Mouse (Mus musculus) kidney, embryonic 15.5 days (tissue): Measurements from ENCODE around the gene Ganc. TPM values are rescaled to one million over a fixed set of nuclear protein-coding genes. Genes with fewer than 3 reads are reported as not detected.

Source experiments
- ATAC-seq: fragments of 200-750 bp; cut with Nextera tagmentation; replicated peaks from 2 replicates; pipeline ENCODE4 v1.8.0; 2017; ENCODE audit warnings: moderate TSS enrichment; ENCODE audit not compliant: low FRiP score
- H3K27ac ChIP-seq: fragments of 300-500 bp; sonication (generic); 2 replicates; pipeline ENCODE4 v1.5.1; 2015; ENCODE audit warnings: mild to moderate bottlenecking, inconsistent platforms
- H3K27me3 ChIP-seq: fragments of 300-500 bp; sonication (generic); 2 replicates; pipeline ENCODE4 v1.6.1; 2015; ENCODE audit warnings: inconsistent platforms
- H3K36me3 ChIP-seq: fragments of 300-500 bp; sonication (generic); 2 replicates; pipeline ENCODE4 v1.6.1; 2015; ENCODE audit warnings: inconsistent platforms
- H3K4me1 ChIP-seq: fragments of 300-500 bp; sonication (generic); 2 replicates; pipeline ENCODE4 v1.6.1; 2015; ENCODE audit warnings: inconsistent platforms
- H3K4me2 ChIP-seq: fragments of 300-500 bp; sonication (generic); 2 replicates; pipeline ENCODE4 v1.6.1; 2015; ENCODE audit warnings: moderate library complexity, mild to moderate bottlenecking, inconsistent platforms
- H3K4me3 ChIP-seq: fragments of 300-500 bp; sonication (generic); replicated peaks from 2 replicates; pipeline ENCODE4 v1.5.1; 2015; ENCODE audit warnings: mild to moderate bottlenecking, inconsistent platforms
- H3K9ac ChIP-seq: fragments of 300-500 bp; sonication (generic); 2 replicates; pipeline ENCODE4 v1.6.1; 2015; ENCODE audit warnings: mild to moderate bottlenecking, inconsistent platforms
- H3K9me3 ChIP-seq: fragments of 300-500 bp; sonication (generic); replicated peaks from 2 replicates; pipeline ENCODE4 v1.6.1; 2016; ENCODE audit warnings: inconsistent platforms
- WGBS: fragments of 180-500 bp; shearing (Covaris S2); methylation state at CpG from one replicate; pipeline ENCODE4 v1.1.7; 2015; ENCODE audit warnings: mixed read lengths; 5-methylcytosine and 5-hydroxymethylcytosine counted together
- polyA plus RNA-seq: library from polyadenylated mRNA; unstranded; fragments of >200 nt; fragmentation: Nextera tagmentation; extraction: Ambion mirVana; gene quantifications from 2 replicates; pipeline ENCODE4 v1.2.1, GENCODE M21; 2015

The Ganc gene
- polyA plus RNA-seq, 1 experiment from 2014 or later = 10.7 TPM

GRCm38 (mm10) chr2:120454987-120455386, 51.3 kb downstream of the Ganc start:
- no peak for ATAC-seq
- Histone ChIP-seq H3K9me3 (no peaks in the 10 kb centered on the region), H3K4me2 (no peak overlapping the region), H3K4me1 (no peaks in the 10 kb centered on the region), H3K36me3 (no peaks in the 10 kb centered on the region), H3K27ac (no peak overlapping the region), H3K4me3 (no peak overlapping the region), H3K9ac (no peak overlapping the region), H3K27me3 (no peaks in the 10 kb centered on the region)
- WGBS = 74% methylated on average over 2 of the region's 2 CpGs

DNA sequence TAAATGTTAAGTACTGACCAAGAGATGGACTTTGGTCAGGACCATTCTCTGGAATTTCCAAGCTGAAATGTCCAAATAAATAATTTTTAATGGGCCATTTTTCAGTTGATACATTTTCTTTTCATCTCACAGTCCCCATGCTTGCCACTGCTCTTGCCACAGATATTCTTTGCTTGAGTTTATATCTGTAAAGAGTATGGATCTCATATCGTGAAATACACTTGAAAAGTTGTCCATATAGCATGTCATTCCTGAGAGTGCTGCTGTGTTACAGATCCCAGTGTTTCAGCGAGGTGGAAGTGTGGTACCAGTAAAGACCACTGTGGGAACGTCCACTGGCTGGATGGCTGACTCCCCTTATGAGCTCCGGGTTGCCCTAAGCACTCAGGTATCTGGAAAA, 52.0 kb downstream of the Ganc start, which contains the start of gene Capn3:
Gene Capn3, plus strand, starts transcription at position 301 of the 400 bp plus-strand sequence.
- WGBS = 69% methylated on average over 4 of the region's 4 CpGs
- Histone ChIP-seq H3K36me3 (no peaks in the 10 kb centered on the region), H3K27ac (no peak within 1 kb of the TSS), H3K4me3 (no peak within 1 kb of the TSS), H3K4me1 (no peaks in the 10 kb centered on the region), H3K4me2 (no peak within 1 kb of the TSS), H3K27me3 (no peaks in the 10 kb centered on the region), H3K9ac (no peak within 1 kb of the TSS), H3K9me3 (no peaks in the 10 kb centered on the region)
- ATAC-seq = no peak

DNA sequence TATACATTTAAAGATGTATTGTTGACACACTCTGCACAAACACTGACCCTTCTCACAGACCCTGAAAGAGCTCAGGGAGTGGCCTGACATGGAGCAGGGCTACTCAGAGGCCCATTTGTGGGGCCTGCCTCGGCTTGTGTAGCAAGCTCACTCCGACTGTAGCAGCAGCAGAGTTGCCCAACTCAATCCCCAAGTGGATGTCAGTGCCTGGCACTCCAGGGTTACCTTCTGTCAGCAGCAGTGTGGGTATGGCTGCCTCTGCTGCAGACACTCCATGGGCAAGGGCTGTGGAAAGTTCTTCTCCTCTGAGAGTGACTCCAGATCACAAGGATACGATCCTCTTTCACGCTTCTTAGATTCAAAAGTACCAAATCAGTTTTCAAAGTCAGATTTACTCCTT, 56.5 kb downstream of the Ganc start:
- WGBS = 84% methylated on average over 4 of the region's 4 CpGs
- ATAC-seq = no peak
- no peaks in the 10 kb centered on the region for H3K4me1 ChIP-seq

GRCm38 (mm10) chr2:120463328-120463727, 59.6 kb downstream of the Ganc start:
- Histone ChIP-seq H3K36me3 (no peaks in the 10 kb centered on the region), H3K9me3 (0 out of 2 replicates have a peak, but pooled peaks cover 3% of the 10 kb centered on the region), H3K4me3 (no peak overlapping the region), H3K4me2 (no peak overlapping the region), H3K4me1 (no peaks in the 10 kb centered on the region), H3K27ac (no peak overlapping the region), H3K9ac (no peak overlapping the region), H3K27me3 (no peaks in the 10 kb centered on the region)
- 87% methylated on average over 7 of the region's 7 CpGs for WGBS
- ATAC-seq = no peak

More for the DNA sequence above, 56.5 kb downstream of the Ganc start:
- no peaks in the 10 kb centered on the region for H3K36me3 ChIP-seq
- H3K9ac ChIP-seq = no peak overlapping the region
- H3K9me3 ChIP-seq = 0 out of 2 replicates have a peak, but pooled peaks cover 3% of the 10 kb centered on the region
- no peak overlapping the region for H3K27ac ChIP-seq
- H3K4me2 ChIP-seq = no peak overlapping the region
- no peaks in the 10 kb centered on the region for H3K27me3 ChIP-seq
- no peak overlapping the region for H3K4me3 ChIP-seq

GRCm38 (mm10) chr2:120464091-120464490, 60.4 kb downstream of the Ganc start:
- H3K27me3 ChIP-seq = no peaks in the 10 kb centered on the region
- no peak overlapping the region for H3K9ac ChIP-seq
- no peaks in the 10 kb centered on the region for H3K36me3 ChIP-seq
- 0 out of 2 replicates have a peak, but pooled peaks cover 3% of the 10 kb centered on the region for H3K9me3 ChIP-seq
- H3K4me3 ChIP-seq = no peak overlapping the region
- no peak overlapping the region for H3K27ac ChIP-seq
- 60% methylated on average over 8 of the region's 8 CpGs for WGBS
- H3K4me2 ChIP-seq = no peak overlapping the region
- ATAC-seq = no peak
- no peaks in the 10 kb centered on the region for H3K4me1 ChIP-seq

- no peaks in the 10 kb centered on the region for H3K36me3 ChIP-seq
- 90% methylated on average over 2 of the region's 2 CpGs for WGBS
- ATAC-seq = no peak
Measured at GRCm38 (mm10) chr2:120464732-120465396, 61.2 kb downstream of the Ganc start.

DNA sequence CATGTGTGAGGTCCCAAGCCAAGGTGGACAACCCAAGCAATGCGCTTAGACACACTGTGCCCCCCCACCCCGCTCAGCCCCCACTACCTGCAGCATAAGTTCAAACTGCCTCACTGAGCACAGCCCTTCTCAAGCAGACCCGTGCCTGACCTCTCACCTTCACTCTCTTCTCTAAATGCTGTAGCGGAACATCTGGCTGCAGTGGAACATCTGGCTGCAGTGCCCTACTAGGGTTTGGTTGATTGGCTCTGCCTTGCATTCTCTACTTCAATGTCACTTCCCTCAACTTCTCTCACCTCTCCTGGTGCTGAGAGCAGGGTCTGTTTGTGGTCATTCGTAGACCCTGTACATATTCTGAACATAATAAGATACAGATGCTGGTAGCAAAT, 61.7 kb downstream of the Ganc start:
- H3K4me2 ChIP-seq = no peak overlapping the region
- WGBS = 78% methylated on average over 5 of the region's 5 CpGs
- no peaks in the 10 kb centered on the region for H3K4me1 ChIP-seq
- H3K27ac ChIP-seq = no peak overlapping the region
- H3K4me3 ChIP-seq = no peak overlapping the region
- no peaks in the 10 kb centered on the region for H3K36me3 ChIP-seq
- no peaks in the 10 kb centered on the region for H3K27me3 ChIP-seq
- H3K9me3 ChIP-seq = 0 out of 2 replicates have a peak, but pooled peaks cover 3% of the 10 kb centered on the region
- no peak for ATAC-seq
- H3K9ac ChIP-seq = no peak overlapping the region

More at GRCm38 (mm10) chr2:120464732-120465396, 61.2 kb downstream of the Ganc start:
- Histone ChIP-seq H3K27me3 (no peaks in the 10 kb centered on the region), H3K27ac (no peak overlapping the region), H3K9me3 (0 out of 2 replicates have a peak, but pooled peaks cover 3% of the 10 kb centered on the region), H3K4me3 (no peak overlapping the region), H3K9ac (no peak overlapping the region), H3K4me2 (no peak overlapping the region), H3K4me1 (no peaks in the 10 kb centered on the region)

DNA sequence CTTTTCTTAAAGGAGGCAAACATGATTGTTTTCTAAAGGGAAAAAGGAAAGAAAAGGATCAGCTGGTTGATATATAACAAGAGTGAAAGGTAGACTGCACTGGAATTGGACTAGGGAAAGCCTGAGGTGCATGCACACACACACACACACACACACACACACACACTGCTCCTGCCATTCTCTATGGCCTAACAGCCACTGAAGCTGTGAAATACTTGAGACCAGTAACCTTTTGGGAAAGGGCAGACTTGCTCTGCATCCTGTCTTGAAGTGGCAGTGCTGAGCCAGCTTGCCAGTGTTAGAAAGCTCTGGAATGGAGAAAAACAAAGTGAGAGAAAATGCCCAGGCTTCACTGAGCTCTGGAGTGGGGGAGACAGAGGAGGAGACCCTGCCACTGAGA, 64.3 kb downstream of the Ganc start:
- Histone ChIP-seq H3K27me3 (no peaks in the 10 kb centered on the region), H3K4me1 (no peaks in the 10 kb centered on the region), H3K36me3 (no peaks in the 10 kb centered on the region), H3K9me3 (no peaks in the 10 kb centered on the region), H3K9ac (no peak overlapping the region), H3K4me2 (no peak overlapping the region), H3K4me3 (no peak overlapping the region), H3K27ac (no peak overlapping the region)
- ATAC-seq = no peak

DNA sequence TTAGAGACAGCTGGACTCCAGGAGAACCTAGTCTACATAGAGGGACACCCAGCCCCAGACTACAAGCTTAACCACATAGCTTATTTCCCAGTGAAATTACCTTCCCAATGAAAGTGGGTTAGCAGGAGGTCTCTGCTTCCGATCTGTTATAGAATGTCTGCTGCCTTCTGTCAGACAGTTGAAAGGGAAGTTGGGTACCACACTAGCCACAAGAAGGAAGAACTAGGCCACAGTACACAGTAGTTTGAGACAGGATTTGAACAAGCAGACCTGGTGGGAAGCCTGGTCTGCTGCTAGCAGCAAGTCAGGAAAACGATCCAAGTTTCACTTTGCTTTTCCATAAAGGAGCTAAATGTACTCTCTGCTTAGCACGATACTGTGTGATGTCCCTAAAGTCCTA, 65.5 kb downstream of the Ganc start:
- Histone ChIP-seq H3K4me3 (no peak overlapping the region), H3K27me3 (no peaks in the 10 kb centered on the region), H3K4me1 (no peaks in the 10 kb centered on the region), H3K9ac (no peak overlapping the region), H3K4me2 (no peak overlapping the region), H3K27ac (no peak overlapping the region), H3K36me3 (no peaks in the 10 kb centered on the region), H3K9me3 (no peaks in the 10 kb centered on the region)
- 90% methylated on average over 3 of the region's 3 CpGs for WGBS
- no peak for ATAC-seq

DNA sequence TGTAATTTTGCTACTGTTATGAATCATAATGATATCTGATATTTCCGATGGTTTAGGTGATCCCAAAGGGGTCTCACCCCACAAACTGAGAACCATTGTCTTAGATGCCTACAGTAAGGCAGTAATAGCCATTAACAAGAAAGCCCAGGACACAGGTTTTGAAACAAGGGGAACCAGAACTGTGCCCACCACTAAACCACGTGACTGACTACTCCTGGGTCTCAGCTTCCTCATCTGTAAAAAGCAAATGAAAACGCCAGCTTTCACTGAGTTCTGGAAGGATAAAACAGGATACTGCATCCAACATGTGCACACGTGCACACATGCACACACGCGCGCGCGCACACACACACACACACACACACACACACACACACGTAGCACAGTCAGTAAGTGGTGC, 66.0 kb downstream of the Ganc start:
- WGBS = 89% methylated on average over 10 of the region's 10 CpGs
- Histone ChIP-seq H3K36me3 (no peaks in the 10 kb centered on the region), H3K9me3 (no peaks in the 10 kb centered on the region), H3K27me3 (no peaks in the 10 kb centered on the region), H3K4me1 (no peaks in the 10 kb centered on the region), H3K9ac (no peak overlapping the region), H3K4me3 (no peak overlapping the region), H3K27ac (no peak overlapping the region), H3K4me2 (no peak overlapping the region)
- no peak for ATAC-seq

- no peak overlapping the region for H3K9ac ChIP-seq
- H3K27ac ChIP-seq = no peak overlapping the region
- H3K4me3 ChIP-seq = no peak overlapping the region
- H3K9me3 ChIP-seq = no peaks in the 10 kb centered on the region
- WGBS = 79% methylated on average over 4 of the region's 4 CpGs
- no peaks in the 10 kb centered on the region for H3K4me1 ChIP-seq
- no peaks in the 10 kb centered on the region for H3K27me3 ChIP-seq
- no peaks in the 10 kb centered on the region for H3K36me3 ChIP-seq
- ATAC-seq = no peak
- H3K4me2 ChIP-seq = no peak overlapping the region
Measured at GRCm38 (mm10) chr2:120470856-120471255, 67.2 kb downstream of the Ganc start.

- peaks cover 3% of the 10 kb centered on the region; the same call in 1 of the 2 replicates for H3K27me3 ChIP-seq
- no peak overlapping the region for H3K4me2 ChIP-seq
- 80% methylated on average over 13 of the region's 13 CpGs for WGBS
- no peaks in the 10 kb centered on the region for H3K9me3 ChIP-seq
- no peak overlapping the region for H3K4me3 ChIP-seq
- ATAC-seq = no peak
- H3K4me1 ChIP-seq = no peaks in the 10 kb centered on the region
- H3K27ac ChIP-seq = no peak overlapping the region
- no peak overlapping the region for H3K9ac ChIP-seq
- H3K36me3 ChIP-seq = no peaks in the 10 kb centered on the region
Measured at GRCm38 (mm10) chr2:120476277-120477087, 72.8 kb downstream of the Ganc start.
